Mouse (Mus musculus) liver, adult 2 months (tissue): ENCODE data around the gene Phkg1.

Experiments
- CTCF ChIP-seq: fragments of 200-500 bp; IDR thresholded peaks from 2 replicates; pipeline ENCODE4 v1.5.1; 2011; ENCODE audit warnings: low read depth, low read length, control low read depth
- POLR2A ChIP-seq: fragments of 200-500 bp; IDR thresholded peaks from 2 replicates; pipeline ENCODE4 v1.6.1; 2011; ENCODE audit warnings: low read length, control low read depth; ENCODE audit not compliant: insufficient read depth; ENCODE audit errors: extremely low read depth

- no peak for TF ChIP-seq CTCF
- TF ChIP-seq POLR2A, result no peak
Measured at GRCm38 (mm10) chr5:129898449-129898848, at the start of gene Phkg1.
